Mouse (Mus musculus): ENCODE data around the gene Kiz. TPM values are rescaled to one million over a fixed set of nuclear protein-coding genes. Genes with fewer than 3 reads are reported as not detected.

Kiz gene
- polyA plus RNA-seq (2021; fragmentation: Nextera tagmentation): 21.3 and 27.8 TPM in 2 replicates
- long read RNA-seq, experiment 1, transcript Kiz-201 (14 exons, 2,183 nt): major isoform, 112 of 150 reads
- long read RNA-seq, experiment 1, partial matches to known transcripts: 4 of 150 reads
- long read RNA-seq, experiment 1, other reads (novel, unspliced or antisense): 33 of 150 reads
- long read RNA-seq, experiment 2, transcript Kiz-201 (14 exons, 2,183 nt): major isoform, 31 of 53 reads
- long read RNA-seq, experiment 2, partial matches to known transcripts: 8 of 53 reads
- long read RNA-seq, experiment 2, other reads (novel, unspliced or antisense): 14 of 53 reads

GRCm38 (mm10) chr2:146855599-146856039 lies at the start of gene Kiz:
TSS of gene Kiz (plus strand) at chr2:146855864.

GRCm38 (mm10) chr2:147012623-147013184 lies 157.0 kb downstream of the Kiz start, which contains the start of gene Xrn2:
TSS of gene Xrn2 (plus strand) at chr2:147012996.

Other genes with a start within 250 kb of the Kiz start
- 26.9 and 31.5 TPM in 2 replicates for gene Xrn2, start 157.1 kb downstream of the Kiz start, polyA plus RNA-seq (2021; fragmentation: Nextera tagmentation)
- not detected in 2 replicates for gene Nkx2-4, start 229.6 kb downstream of the Kiz start, polyA plus RNA-seq (2021; fragmentation: Nextera tagmentation)

All from left cerebral cortex, adult 6 months (tissue).